Mouse (Mus musculus): ENCODE data around the gene Oprd1. TPM values are rescaled to one million over a fixed set of nuclear protein-coding genes. Genes with fewer than 3 reads are reported as not detected.

Gene Oprd1
- polyA plus RNA-seq (2012; rRNA removed) = 0.61 and 0.83 TPM in 2 replicates

GRCm38 (mm10) chr4:132144080-132144841 lies at the start of gene Oprd1:
Oprd1 (minus strand) TSS chr4:132144486.
- Histone ChIP-seq H3K27me3 (ENCODE audit: control insufficient read depth, insufficient read depth, low read length) (no peaks in the 10 kb centered on the region), H3K4me1 (ENCODE audit: control insufficient read depth, insufficient read depth, low read length) (peaks cover 6% of the 10 kb centered on the region), H3K27ac (ENCODE audit: control insufficient read depth, insufficient read depth, low read depth, low read length) (no peak within 1 kb of the TSS), H3K4me3 (ENCODE audit: control insufficient read depth, low read depth, low read length) (peak within 1 kb of the TSS; percentile 57), H3K36me3 (ENCODE audit: control insufficient read depth, insufficient read depth, low read length) (no peaks in the 10 kb centered on the region)
- TF ChIP-seq CTCF (IDR thresholded peaks at IDR 0.05; ENCODE audit: control insufficient read depth, insufficient read depth, insufficient replicate concordance, low read depth, low read length) (no peak), POLR2A (IDR thresholded peaks at IDR 0.05; ENCODE audit: control insufficient read depth, low read depth, low read length) (no peak)

GRCm38 (mm10) chr4:132187826-132188401 lies 43.6 kb upstream of the Oprd1 start:
- H3K4me3 ChIP-seq (ENCODE audit: control insufficient read depth, low read depth, low read length) = no peak overlapping the region
- peaks cover 2% of the 10 kb centered on the region; the same call in 1 of the 2 replicates for H3K4me1 ChIP-seq (ENCODE audit: control insufficient read depth, insufficient read depth, low read length)
- TF ChIP-seq POLR2A (IDR thresholded peaks at IDR 0.05; ENCODE audit: control insufficient read depth, low read depth, low read length) (no peak), CTCF (IDR thresholded peaks at IDR 0.05; ENCODE audit: control insufficient read depth, insufficient read depth, insufficient replicate concordance, low read depth, low read length) (no peak)
- no peak overlapping the region for H3K27ac ChIP-seq (ENCODE audit: control insufficient read depth, insufficient read depth, low read depth, low read length)
- no peaks in the 10 kb centered on the region for H3K27me3 ChIP-seq (ENCODE audit: control insufficient read depth, insufficient read depth, low read length)
- peaks cover 2% of the 10 kb centered on the region for H3K36me3 ChIP-seq (ENCODE audit: control insufficient read depth, insufficient read depth, low read length)

GRCm38 (mm10) chr4:132183162-132183561 lies 38.9 kb upstream of the Oprd1 start:
- Histone ChIP-seq H3K4me3 (ENCODE audit: control insufficient read depth, low read depth, low read length) (no peak overlapping the region), H3K27me3 (ENCODE audit: control insufficient read depth, insufficient read depth, low read length) (no peaks in the 10 kb centered on the region), H3K27ac (ENCODE audit: control insufficient read depth, insufficient read depth, low read depth, low read length) (no peak overlapping the region), H3K4me1 (ENCODE audit: control insufficient read depth, insufficient read depth, low read length) (peaks cover 12% of the 10 kb centered on the region), H3K36me3 (ENCODE audit: control insufficient read depth, insufficient read depth, low read length) (peaks cover 2% of the 10 kb centered on the region)
- TF ChIP-seq POLR2A (IDR thresholded peaks at IDR 0.05; ENCODE audit: control insufficient read depth, low read depth, low read length) (no peak), CTCF (IDR thresholded peaks at IDR 0.05; ENCODE audit: control insufficient read depth, insufficient read depth, insufficient replicate concordance, low read depth, low read length) (no peak)

- Histone ChIP-seq H3K4me3 (ENCODE audit: control insufficient read depth, low read depth, low read length) (peak overlapping the region; percentile 12), H3K4me1 (ENCODE audit: control insufficient read depth, insufficient read depth, low read length) (peaks cover 14% of the 10 kb centered on the region), H3K27me3 (ENCODE audit: control insufficient read depth, insufficient read depth, low read length) (no peaks in the 10 kb centered on the region), H3K27ac (ENCODE audit: control insufficient read depth, insufficient read depth, low read depth, low read length) (peak overlapping the region; percentile 40; the same call in 1 of the 2 replicates), H3K36me3 (ENCODE audit: control insufficient read depth, insufficient read depth, low read length) (peaks cover 2% of the 10 kb centered on the region)
- TF ChIP-seq POLR2A (IDR thresholded peaks at IDR 0.05; ENCODE audit: control insufficient read depth, low read depth, low read length) (no peak), CTCF (IDR thresholded peaks at IDR 0.05; ENCODE audit: control insufficient read depth, insufficient read depth, insufficient replicate concordance, low read depth, low read length) (no peak)
These were observed 37.7 kb upstream of the Oprd1 start for GRCm38 (mm10) chr4:132181721-132182658.

GRCm38 (mm10) chr4:132180710-132181109 lies 36.4 kb upstream of the Oprd1 start:
- Histone ChIP-seq H3K36me3 (ENCODE audit: control insufficient read depth, insufficient read depth, low read length) (peaks cover 2% of the 10 kb centered on the region), H3K27me3 (ENCODE audit: control insufficient read depth, insufficient read depth, low read length) (no peaks in the 10 kb centered on the region), H3K27ac (ENCODE audit: control insufficient read depth, insufficient read depth, low read depth, low read length) (no peak overlapping the region), H3K4me1 (ENCODE audit: control insufficient read depth, insufficient read depth, low read length) (peaks cover 14% of the 10 kb centered on the region), H3K4me3 (ENCODE audit: control insufficient read depth, low read depth, low read length) (no peak overlapping the region)
- TF ChIP-seq POLR2A (IDR thresholded peaks at IDR 0.05; ENCODE audit: control insufficient read depth, low read depth, low read length) (no peak), CTCF (IDR thresholded peaks at IDR 0.05; ENCODE audit: control insufficient read depth, insufficient read depth, insufficient replicate concordance, low read depth, low read length) (no peak)

- Histone ChIP-seq H3K27me3 (ENCODE audit: control insufficient read depth, insufficient read depth, low read length) (no peaks in the 10 kb centered on the region), H3K4me3 (ENCODE audit: control insufficient read depth, low read depth, low read length) (no peak overlapping the region), H3K27ac (ENCODE audit: control insufficient read depth, insufficient read depth, low read depth, low read length) (no peak overlapping the region), H3K4me1 (ENCODE audit: control insufficient read depth, insufficient read depth, low read length) (peaks cover 12% of the 10 kb centered on the region), H3K36me3 (ENCODE audit: control insufficient read depth, insufficient read depth, low read length) (no peaks in the 10 kb centered on the region; the same call in 1 of the 2 replicates)
- TF ChIP-seq POLR2A (IDR thresholded peaks at IDR 0.05; ENCODE audit: control insufficient read depth, low read depth, low read length) = no peak
- peak; percentile 29; the same call in 1 of the 2 replicates for TF ChIP-seq CTCF (IDR thresholded peaks at IDR 0.05; ENCODE audit: control insufficient read depth, insufficient read depth, insufficient replicate concordance, low read depth, low read length)
These were observed 34.4 kb upstream of the Oprd1 start for GRCm38 (mm10) chr4:132178630-132179059.

Measured in testis, adult 2 months (tissue).